Mouse (Mus musculus): ENCODE data around the gene Lama2.

Lama2 gene

DNA sequence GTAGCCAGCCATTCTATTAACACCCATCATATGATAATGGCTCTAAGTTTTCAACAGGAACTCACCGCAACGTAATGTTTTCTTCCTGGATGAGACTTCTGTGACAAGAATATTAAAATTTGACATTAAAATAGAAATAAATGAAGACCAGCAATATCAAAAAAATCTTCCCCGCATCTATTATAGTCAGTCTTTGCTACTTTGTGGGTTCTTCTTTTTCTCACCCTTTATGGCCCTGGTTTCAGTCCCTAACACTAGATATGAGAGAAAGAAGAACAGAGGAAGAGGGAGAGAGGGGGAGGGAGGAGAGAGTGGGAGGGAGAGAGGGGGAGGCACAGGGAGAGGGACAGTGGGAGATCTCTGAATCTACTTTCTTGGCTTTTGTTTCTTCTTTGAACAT is at the start of gene Lama2:
Gene Lama2 (minus strand): TSS at position 101 of the 400 bp plus-strand sequence.
- DNase-seq (ENCODE audit: low spot score in 2 of 2): no peak

DNA sequence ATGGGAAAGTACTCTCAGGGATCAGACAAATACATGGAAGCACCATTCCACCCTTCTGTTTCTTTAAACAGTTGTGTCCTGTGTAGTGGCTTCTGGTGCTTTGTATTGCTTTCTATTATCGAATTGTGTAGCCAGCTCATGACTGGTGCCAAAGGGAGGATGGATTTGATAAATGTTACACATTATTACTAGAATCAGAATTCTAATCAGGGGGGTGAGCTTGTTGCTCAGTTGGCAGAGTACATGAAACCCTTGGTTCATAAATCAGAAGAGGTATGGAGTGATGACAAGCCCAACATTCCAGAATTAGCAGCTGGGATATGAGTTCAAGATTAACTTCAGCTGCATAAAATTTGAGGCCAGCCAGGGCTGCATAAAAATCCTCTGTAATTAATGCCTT is 44.8 kb upstream of the Lama2 start:
- DNase-seq (ENCODE audit: low spot score in 2 of 2): no peak

DNA sequence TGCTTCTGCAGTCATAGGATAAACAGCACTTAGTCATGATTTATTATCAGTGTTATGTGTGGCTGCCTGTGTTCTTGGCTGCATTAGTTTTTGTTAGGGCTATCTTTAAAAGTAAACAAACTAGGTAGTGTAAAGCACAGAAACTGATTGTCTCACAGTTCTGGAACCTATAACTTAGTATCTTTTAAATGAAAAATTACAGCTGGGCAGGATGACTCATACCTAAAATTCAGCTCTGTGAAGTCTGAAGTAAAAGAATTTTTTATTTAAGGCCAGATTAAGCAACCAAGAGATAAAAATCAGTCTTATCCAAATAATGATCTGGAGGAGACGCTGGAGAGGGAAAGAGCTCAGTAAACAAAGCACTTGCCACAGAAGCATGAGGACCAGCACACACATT is 43.8 kb upstream of the Lama2 start:
- no peak for DNase-seq (ENCODE audit: low spot score in 2 of 2)

DNA sequence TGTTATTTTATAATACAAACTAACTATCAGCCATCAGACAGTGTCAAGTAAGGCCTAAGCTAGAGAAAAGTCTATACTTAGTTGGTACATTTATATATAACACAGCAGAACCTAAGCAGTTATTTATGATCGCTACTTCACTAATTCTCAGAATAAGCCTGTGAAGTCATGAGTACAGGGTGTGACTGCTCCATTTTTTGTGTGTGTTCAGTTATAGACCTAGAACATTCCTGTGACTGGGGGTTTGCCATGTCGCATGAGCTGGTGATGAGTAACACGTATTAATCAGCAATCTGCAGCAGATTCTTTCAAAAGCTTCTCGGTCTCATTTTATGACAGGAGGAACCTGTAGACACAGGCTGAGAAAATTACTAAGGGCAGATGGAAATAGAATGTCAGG is 34.6 kb upstream of the Lama2 start:
- DNase-seq (ENCODE audit: low spot score in 2 of 2): peak; percentile 9 to 53

DNA sequence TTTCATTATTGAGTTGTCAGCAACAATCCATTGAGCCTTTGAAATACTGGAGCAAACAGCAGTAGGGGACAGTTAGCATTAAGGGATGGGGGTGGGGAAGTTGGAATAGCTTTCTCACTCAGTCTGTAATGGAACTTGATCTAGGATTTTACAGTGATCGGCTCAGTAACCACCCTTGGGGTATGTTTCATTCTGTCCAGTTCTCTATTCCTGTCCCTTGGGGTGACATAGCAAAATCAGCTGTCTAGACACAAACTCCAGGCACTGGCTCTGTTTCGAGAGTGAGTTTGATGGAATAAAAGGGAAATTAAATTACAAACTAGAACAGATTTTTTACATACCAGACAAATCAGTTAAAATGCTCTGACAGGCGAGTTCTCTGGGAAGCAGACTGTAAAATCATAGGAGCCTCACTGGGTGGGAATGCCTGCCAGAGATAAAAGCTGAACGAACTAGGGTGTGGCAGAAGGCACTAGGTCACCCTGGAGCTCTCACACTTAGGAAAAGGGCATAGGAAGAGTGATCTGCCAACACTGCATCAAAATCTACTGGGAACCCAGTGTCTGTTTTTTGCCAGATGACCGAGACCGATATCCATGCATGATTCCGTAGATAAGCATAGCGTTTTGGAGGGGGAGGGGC is 33.3 kb upstream of the Lama2 start:
- DNase-seq (ENCODE audit: low spot score in 2 of 2): peak; percentile 9 to 13

DNA sequence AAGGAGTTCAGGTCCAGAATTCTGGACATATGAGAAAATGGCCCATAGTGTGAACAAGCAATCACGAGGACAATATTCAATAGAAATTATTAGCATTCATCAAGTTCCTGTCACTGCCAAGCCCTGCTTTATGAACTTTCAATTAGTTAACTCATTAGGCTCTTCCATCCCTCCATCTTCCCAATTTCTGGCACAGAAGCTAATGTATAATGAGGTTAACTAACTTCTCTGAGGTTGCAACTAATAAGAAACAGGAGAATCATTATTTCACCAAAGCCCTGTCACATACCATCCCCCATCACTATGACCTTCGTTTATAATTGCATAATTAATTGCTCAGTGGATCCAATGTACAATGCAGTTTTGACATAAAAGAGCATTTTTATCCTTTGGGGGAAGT is 16.2 kb upstream of the Lama2 start:
- no peak for DNase-seq (ENCODE audit: low spot score in 2 of 2)

DNA sequence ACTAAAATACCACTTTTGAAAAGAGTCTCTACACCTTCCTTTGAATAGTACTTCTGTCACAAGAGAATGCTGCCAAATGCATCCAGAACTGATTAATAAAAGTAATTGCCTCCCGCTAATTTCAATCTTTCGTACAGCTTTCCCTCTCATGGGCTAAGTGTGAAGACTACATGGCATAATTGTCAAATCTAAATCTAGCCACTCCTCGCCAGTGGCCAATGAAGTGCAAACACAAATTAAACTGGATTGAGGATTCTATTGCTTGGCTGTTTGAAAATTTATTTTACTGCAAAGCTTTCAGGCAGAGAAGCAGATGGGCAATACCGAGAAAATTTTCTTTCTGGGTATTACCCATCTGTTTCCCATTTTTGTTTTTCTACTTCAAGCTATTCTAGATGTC is 11.4 kb upstream of the Lama2 start:
- DNase-seq (ENCODE audit: low spot score in 2 of 2): peak in 1 of 2 experiments; percentile 38

DNA sequence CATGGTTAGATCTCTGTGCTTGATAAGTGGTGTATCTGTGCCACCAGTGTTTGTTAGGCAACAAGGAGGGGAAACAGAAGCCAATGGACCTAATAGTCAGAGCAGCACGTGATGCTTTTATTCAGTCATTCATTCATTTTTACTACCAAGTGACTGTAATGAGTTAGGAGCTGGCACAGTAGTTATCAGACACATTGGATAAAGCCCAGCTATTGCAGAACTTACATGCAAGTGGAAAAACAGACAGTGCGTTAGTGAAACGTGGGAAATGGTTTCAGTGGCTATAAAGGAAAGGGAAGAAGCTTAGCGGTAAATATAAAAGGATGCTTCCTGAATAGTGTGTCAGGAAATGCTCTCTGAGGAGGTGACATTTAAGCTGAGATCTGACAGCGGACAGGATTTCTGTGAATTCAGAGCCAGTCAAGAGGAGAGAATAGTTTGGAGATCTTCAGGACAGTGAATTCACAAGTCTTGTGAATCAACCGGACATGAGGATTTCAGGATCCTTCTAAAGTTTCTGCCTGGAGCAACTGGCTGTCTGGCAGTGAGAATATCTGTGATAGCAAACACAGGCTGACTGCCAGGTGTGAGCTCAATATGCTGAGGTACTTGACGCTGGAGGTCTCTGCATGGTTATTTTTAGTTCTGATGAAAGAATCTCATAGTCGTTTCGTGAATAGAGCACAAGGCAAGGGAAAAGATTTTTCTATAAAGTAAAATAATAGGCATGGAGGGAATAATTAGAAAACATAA is 2.3 kb upstream of the Lama2 start:
- DNase-seq (ENCODE audit: low spot score in 2 of 2): no peak

DNA sequence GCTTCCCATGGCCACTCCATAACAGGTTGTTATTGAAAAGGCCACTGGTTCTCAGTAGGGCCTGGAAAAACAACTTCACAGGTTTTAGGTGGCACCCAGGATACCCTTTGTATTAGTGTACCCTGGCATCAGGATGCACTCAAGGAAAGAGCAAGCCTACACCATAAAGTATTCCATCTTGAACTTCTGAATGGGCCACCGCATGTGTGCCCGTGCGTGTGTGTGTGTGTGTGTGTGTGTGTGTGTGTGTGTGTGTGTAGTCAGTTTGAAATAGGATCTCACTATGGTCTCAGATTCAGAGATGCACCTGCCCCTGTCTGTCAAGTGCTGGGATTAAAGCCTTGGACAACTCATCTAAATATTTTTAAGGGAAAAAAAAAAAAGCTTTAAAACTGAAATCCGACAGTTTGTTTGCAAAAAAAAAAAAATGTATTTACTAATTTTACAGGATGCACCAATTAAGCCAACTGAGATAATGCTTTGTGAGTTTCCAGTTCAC is 2.0 kb downstream of the Lama2 start:
- no peak for DNase-seq (ENCODE audit: low spot score in 2 of 2)

DNA sequence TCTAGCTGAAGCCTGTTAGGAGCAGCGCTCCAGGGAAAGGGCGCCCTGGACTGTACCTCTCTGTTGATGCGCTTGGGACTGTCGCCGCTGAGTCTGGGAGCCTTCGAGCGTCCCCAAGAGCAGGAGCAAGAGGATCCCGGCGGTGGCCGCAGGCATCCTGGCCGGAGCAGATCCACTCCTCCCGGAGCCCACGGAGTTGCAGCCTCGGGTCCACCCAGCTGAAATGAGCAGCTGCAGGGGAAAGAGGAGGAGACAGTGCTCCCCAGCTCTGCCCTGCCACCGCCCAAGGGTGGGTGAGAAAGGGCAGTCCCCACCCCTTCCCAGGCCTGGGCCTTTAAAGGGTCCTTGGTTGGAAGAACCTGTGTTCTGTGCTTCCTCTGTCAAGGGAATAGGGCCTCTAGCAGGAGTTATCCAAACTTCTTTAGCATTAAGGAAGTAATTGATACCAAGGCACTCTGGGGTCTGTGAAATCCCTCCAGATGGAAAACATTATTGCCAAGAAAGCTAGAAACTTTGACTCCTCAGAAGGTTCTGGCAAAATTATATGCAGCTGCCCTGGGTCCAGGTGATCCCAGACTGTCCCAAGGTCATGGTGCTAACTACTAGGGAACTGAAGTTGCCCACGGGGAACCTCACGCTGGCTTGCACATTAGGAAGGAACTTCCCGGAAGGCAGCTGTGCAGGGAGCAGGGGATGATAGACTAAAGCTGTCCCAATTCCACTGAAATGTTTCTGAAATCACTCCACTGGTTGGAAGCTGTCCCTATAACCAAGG is 2.7 kb downstream of the Lama2 start:
- no peak for DNase-seq (ENCODE audit: low spot score in 2 of 2)

DNA sequence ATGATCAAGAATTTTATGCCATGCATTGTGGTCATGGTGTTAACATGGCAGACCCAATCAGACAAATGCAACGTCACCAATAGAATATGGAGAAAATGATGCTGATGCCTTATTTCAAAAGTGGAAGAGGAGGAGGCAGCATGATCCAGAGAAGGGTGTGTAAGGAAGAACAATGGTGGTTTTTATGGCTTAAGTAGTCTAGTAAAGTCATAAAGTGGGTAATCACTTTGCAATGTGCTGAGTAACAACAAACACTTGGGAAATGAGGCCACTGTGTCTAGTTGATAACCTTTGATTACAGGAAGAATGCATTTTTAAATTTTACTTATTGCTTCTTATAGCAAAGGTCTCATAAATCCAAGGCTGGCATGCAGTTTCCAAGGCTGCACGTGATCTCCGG is 23.9 kb downstream of the Lama2 start:
- no peak for DNase-seq (ENCODE audit: low spot score in 2 of 2)

DNA sequence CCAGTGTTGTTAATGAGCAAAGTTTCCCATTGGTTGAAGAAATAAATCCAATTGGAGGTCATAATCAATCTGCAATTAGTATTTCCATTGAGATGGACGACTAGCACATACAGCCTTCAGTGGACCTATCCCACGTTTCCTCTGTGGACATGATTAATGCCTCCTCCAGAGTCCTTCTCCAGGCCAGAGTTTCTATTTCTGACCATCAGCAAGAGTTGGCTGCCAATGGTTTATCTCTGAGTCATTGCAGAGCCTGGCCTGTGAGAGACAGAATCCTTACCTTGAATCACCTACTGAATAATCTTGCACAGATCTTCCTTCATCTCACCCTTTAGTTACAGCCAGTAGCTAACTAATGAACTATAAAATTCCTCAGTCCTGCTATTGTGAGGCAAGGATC is 86.3 kb downstream of the Lama2 start:
- DNase-seq (ENCODE audit: low spot score in 2 of 2): no peak

DNA sequence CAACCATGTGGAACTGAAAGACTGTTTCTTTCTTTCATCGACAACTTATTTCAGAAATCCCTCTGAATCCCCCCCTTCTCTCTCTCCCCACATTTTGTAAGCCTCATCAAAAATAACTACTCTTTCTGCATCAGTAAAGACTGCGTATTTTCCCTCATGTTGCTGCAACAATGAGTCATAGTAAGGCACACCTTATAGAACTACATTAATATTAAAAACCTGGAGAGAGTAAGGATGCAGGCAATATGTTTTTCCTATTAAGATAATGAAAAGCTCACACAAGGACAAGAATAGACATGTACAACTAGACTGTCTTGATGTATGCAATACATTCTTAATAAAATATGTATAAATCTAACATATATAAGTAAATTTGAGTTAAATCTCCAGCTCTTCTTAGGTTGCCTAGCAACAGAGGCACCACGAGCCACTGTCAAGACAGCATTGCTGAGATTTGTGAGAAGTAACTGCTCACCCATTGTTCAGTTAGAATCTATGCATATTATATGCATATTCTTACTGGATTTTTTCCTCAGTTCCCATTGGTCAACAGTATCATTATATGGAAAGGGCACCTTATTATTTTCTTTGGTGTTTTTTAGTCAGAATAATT is 110.6 kb downstream of the Lama2 start:
- no peak for DNase-seq (ENCODE audit: low spot score in 2 of 2)

DNA sequence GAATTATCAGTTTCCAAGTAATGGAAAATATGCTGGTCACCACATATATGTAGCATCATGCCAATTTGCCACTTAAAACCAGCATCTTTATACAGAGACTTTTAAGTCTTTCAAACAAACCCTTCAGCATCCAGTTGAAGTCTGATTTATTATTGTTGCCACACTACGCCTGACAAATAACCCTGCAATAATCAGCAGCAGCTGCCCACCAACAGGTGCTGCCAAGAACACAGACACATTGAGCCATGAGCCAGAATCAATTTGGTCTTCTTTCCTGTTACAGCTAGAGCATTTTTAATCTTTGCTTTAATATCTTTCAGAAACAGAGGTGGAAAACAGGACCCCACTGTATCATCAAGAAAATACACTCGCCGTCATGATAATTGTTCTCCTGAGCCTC is 118.7 kb downstream of the Lama2 start:
- no peak for DNase-seq (ENCODE audit: low spot score in 2 of 2)

DNA sequence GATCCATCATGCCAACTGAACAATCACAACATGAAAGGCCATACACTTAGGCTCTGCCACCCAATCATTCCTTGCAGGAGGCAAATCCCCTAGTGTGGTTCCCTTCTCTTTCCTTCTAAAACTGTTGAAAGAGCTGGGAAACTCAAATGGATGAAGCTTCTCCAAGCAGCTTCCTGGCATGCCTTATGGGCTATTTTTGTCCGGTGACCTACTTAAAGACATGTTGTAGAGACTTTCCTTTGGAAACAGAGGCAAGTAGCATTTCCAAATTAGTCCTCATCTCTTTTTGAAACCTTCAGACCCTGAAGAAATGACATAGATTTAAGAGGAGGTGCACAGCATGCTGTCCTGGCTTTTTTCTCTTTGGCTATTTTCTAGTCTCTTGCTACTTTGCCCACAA is 131.1 kb downstream of the Lama2 start:
- DNase-seq (ENCODE audit: low spot score in 2 of 2): peak in 1 of 2 experiments; percentile 35

DNA sequence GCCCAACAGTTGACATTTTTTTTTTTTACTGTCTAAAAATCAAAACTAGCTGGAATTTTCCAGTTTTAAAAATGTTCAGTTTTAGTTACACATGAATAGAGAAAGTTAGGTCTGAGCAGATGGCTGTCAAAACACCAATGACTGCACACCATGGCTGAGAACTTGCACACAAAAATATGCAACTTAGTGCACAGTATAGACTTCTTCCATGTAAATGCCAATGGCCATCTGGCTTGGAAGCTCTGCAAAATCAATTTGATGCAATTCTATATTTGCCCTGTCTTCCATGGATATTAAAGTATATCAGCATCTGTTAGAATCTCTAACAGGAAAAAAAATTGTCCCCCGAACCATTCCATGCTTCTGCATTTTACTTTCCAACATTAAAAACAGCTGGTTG is 135.5 kb downstream of the Lama2 start:
- peak; percentile 28 to 87 for DNase-seq (ENCODE audit: low spot score in 2 of 2)

DNA sequence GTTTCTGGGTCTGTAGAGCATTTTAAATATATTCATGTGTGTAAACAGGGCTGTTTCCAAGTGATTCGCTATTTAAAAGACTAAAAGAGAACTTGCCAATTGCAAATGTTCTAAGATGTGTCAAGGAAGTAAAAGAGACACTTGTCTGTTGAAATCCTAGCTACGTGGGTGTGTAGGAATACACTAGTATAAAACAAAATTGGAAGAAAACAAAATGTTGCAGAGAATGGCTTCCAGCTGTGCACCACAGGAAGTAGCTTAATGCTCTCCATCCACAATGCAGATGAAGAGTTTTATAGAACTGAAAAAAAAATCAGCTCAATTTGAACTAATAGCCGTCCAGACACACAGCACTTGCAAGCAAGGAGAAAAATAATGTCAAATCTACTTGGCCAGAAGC is 144.0 kb downstream of the Lama2 start:
- DNase-seq (ENCODE audit: low spot score in 2 of 2): peak in 1 of 2 experiments; percentile 24

DNA sequence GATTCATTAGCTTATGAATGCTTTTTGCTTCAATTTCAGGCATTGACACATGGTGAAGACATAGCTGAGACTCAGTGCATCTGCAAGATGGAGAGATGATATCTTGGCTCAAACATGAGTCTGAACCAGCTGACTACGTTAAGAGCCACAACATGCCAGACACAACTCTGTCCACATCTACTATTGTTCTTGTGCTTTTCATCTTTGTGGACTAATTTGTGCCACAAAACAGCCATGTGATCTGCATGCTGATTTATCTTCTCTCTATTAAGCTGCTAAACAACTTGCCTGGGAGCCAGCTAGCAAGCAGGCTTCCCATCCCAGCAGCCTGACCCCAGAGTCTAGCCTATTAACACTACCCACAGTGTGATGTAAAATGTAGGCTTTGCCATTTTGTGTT is 151.3 kb downstream of the Lama2 start:
- no peak for DNase-seq (ENCODE audit: low spot score in 2 of 2)

DNA sequence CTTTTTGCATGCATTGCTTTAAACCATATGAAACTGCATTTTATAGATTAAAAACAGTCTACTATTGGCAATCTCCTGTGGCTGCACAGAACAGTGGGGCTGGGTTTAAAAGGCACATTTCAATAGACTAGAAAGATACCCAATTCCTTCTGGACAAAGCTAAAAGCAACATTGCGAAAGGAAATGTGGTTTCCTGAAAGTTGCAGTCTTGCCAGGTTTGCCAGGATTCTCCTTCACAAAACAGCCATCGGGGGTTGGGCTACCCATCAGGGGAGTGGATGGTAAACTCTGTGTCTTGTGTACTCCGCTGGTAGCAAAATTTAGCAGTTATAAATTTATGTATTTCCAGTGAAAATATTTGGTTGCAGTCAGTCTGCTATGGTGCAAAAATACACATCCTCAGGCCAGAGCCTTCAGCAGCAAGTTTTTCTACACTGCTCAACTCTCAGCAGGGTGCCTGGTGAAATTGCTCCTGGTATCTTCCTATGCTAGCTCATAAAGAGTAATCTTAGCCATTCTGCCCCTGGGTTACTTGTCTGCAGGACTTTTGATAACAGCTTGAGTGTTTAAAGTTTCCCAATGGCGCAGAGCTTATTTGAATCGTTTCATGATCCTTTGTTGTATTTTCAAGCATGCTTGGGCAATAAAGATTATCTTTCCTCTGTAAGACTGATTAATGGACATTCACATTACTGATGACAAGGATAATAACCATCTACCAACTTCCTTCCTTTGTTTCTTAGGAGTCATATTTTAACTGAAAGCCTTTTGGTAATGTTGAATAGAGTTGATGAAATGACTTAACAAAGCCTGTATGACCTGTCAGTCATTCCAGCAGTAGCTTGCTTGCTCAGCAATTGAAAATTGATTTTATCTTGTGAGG is 205.7 kb downstream of the Lama2 start:
- DNase-seq (ENCODE audit: low spot score in 2 of 2): no peak

DNA sequence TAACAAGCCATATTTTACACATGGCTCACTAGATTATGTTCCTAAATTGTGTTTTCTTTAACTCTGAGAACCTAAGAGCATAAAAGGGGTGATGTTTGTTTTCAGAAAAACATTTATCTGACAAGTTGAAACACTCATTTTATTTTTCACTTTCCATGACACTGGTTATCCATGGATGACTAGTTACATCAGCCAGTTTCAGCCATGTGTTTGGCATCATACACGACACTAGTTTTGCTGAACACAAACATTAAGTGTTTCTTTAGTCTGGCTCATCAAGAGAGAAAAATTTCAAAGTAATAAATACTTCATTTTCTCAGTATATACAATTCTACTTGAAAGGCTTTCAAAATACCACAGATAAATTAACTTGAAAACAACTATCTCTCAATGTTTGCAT is 228.8 kb downstream of the Lama2 start:
- no peak for DNase-seq (ENCODE audit: low spot score in 2 of 2)

DNA sequence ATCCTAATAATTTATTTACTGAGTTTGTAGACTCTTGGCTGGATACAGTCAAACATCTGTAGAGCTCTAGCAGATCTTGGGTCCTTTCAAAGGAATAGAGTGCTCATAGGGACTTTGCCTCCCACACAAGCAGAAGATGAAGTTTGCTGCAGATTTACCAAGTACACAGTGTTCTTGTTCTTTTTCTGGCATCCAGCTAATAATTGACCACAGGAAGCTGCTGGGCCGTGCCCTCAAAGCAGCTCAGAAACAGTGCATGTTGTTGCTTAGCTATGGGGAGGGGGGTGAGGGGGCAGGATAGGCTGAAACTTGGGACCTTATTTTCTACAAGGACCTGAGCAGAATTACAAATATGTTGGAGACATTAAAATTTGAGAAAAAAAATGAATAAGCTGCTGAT is 232.0 kb downstream of the Lama2 start:
- no peak for DNase-seq (ENCODE audit: low spot score in 2 of 2)
